Mouse (Mus musculus): ENCODE results near the gene Acox3.
"Not testable (repeated sequence)": the region's sequence is repeated elsewhere in the genome, so short reads cannot be mapped to it uniquely, and the experiment has no call there.

DNA sequence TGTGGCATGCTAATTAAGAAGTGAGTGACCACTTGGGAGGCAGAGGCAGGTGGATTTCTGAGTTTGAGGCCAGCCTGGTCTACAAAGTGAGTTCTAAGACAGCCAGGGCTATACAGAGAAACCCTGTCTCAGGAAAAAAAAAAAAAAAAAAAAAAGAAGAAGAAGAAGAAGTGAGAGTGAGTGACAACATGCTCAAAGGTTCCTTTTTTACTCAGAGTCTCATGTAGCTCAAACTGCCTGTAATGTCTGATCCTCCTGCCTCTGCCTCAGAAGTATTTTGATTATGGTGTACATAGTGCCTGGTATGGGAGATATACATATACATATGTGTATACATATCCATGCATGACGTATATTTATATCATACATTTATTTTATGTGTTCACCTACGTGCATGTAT, 1.4 kb downstream of the Acox3 start:
- not testable (repeated sequence) for TF ChIP-seq POLR2A (IDR thresholded peaks at IDR 0.05; ENCODE audit: borderline replicate concordance, extremely low read depth, insufficient read depth, insufficient read length, poor library complexity, severe bottlenecking); CTCF (IDR thresholded peaks at IDR 0.05; ENCODE audit: borderline replicate concordance, extremely low read depth, insufficient read depth, insufficient read length)

Data from brain, embryonic 14.5 days (tissue).